Mouse (Mus musculus) bone marrow macrophage, adult 2 months (primary cell): ENCODE results near the gene Nhp2. TPM values are rescaled to one million over a fixed set of nuclear protein-coding genes. Genes with fewer than 3 reads are reported as not detected.

Experiments used
- H3K27ac ChIP-seq: 2 replicates; pipeline ENCODE4 v1.5.1; 2012; ENCODE audit warnings: low read depth, low read length; ENCODE audit not compliant: insufficient read depth
- H3K4me1 ChIP-seq: 2 replicates; pipeline ENCODE4 v1.6.1; 2012; ENCODE audit warnings: low read length; ENCODE audit not compliant: control insufficient read depth, insufficient read depth
- H3K4me3 ChIP-seq: 2 replicates; pipeline ENCODE4 v1.5.1; 2012; ENCODE audit warnings: mild to moderate bottlenecking, low read length, moderate library complexity; ENCODE audit not compliant: insufficient read depth
- CTCF ChIP-seq: IDR thresholded peaks from 2 replicates; pipeline ENCODE4 v1.5.1; 2012; ENCODE audit warnings: low read depth, mild to moderate bottlenecking, low read length, moderate library complexity
- POLR2A ChIP-seq: IDR thresholded peaks from 2 replicates; pipeline ENCODE4 v1.6.1; 2012; ENCODE audit warnings: mild to moderate bottlenecking, low read depth, low read length, borderline replicate concordance
- polyA plus RNA-seq: library from polyadenylated mRNA; stranded (reverse); fragments of >200 nt; gene quantifications from 2 replicates; pipeline ENCODE4 v1.2.4, GENCODE M21; 2012; ENCODE audit not compliant: missing spikeins, insufficient read depth, insufficient read length

Nhp2 gene
- polyA plus RNA-seq, 1 experiment: 38.8 TPM

DNA sequence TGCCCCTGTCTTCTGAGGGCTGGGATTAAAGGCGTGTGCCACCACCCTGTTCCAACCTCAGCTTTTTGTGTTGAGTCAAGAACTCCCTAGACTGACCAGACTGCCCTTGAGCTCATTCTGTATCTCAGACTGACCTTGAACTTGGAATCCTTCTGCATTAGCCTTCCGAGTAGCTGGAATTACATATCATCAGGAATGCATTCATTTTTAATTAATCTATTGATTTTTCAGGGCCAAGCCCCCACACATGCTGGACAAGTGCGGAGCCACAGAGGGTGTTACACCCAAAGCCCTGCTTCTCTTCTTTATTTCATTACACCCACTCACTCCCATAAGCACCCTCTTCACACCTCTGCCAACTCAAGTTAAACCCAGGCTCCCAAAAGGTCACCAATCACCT lies 14.2 kb downstream of the Nhp2 start:
- TF ChIP-seq POLR2A: no peak
- TF ChIP-seq CTCF: no peak
- Histone ChIP-seq H3K27ac (peak overlapping the region; percentile 11; the same call in 1 of the 2 replicates), H3K4me1 (peaks cover 52% of the 10 kb centered on the region), H3K4me3 (no peak overlapping the region)

DNA sequence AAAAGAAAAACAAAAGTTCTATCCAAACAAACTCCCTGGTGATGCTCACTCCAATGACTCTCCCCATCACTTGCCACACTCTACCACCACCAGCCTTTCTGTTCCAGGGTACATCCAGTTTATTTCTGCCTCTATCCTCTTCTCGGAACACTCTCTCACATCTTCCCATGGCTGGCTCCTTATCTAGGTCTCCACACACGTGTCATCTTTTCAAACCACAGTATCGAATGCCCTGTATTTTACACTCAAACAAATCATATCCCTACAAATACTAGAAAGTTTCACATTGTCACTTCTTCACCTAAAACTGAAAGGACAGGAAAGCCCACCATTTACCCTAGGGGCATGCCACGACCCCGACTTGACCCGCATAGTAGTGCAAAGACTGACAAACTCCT lies 15.6 kb downstream of the Nhp2 start:
- Histone ChIP-seq H3K27ac (peak overlapping the region; percentile 83), H3K4me3 (peak overlapping the region; percentile 90), H3K4me1 (peaks cover 53% of the 10 kb centered on the region)
- no peak for TF ChIP-seq POLR2A
- no peak for TF ChIP-seq CTCF

DNA sequence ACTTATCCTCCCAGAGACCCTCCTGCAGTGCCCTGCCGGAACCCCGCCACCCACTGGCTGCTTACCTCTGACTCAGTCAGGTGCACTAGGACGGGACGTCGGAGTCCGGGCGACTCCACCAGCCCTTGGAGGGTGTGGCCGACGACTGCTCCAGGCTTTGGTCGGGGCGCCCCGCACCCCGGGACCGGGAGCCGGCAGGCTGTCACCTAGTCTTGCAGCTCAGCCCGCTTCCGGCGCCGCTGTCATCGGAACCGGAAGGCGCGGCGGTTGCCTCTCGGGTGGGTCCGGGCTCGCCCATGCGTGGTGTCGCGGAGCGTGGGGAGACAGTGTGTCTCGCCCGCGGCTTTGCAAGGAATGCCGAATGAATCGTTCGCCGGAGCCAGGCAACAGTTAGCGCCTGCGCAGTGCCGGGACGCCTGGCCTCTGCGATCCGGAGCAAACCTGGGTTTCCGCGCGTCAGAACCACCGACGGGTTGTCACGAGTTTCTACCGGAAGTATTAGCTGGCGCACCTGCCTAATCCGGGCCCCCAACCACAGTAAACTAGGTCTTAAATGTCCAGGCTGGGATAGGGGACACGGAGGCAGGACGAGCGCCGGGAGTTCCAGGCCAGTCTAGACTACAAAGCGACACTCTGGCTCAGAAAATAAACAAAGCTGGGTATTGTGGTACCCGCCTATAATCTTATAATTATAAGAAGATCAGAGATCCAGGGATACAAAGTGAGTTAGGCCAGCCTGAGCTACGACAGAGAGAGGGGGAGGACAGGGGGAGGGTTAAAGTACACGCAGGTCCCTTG lies 16.2 kb downstream of the Nhp2 start, which contains the start of gene Rmnd5b:
TSS of gene Rmnd5b (minus strand) at position 372 of the 798 bp plus-strand sequence.
- Histone ChIP-seq H3K4me1 (peaks cover 53% of the 10 kb centered on the region), H3K27ac (peak within 1 kb of the TSS; percentile 83), H3K4me3 (peak within 1 kb of the TSS; percentile 90)
- no peak for TF ChIP-seq CTCF
- peak; percentile 32; the same call in 1 of the 2 replicates for TF ChIP-seq POLR2A

DNA sequence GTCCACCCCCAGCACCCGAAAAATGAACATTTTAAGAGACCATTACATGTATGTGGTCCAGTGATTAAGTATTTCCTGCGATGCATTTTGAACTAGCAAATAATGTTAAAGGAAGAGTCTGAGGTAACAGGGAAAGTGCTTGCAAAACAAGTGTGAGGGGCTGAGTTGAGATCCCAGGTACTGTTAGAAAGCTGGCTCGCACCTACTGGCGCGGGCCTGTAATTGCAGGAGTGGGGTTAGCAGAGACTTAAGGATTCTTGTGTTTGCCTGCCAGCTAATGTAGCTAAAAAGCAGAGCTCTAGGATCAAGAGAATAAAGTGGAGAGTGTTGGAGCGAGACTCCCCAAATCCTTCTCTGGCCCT lies 16.8 kb downstream of the Nhp2 start:
- Histone ChIP-seq H3K4me1 (peaks cover 52% of the 10 kb centered on the region), H3K27ac (peak overlapping the region; percentile 83), H3K4me3 (peak overlapping the region; percentile 90)
- no peak for TF ChIP-seq CTCF
- no peak for TF ChIP-seq POLR2A

DNA sequence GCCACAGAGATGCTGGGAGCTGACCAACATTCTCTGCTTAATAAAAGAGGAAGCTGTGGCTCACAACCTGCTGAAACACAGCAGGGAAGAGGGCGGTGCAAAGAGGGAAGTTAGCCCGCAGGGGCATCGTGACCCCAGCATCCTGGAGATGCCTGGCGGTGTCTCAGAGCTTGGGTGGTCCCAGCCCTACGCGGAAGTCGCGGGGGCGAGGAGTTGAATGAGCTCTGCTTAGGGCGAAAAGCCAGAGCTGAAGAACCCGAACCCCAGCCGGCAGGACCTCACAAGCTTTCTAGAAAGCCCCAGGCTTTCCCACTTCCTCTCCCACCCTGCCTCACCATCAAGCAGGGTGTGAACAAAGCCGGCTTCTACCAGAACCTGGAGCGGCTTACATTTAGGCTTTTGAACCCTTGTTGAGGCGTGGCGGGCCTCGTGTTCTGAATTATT lies 18.5 kb downstream of the Nhp2 start:
- Histone ChIP-seq H3K27ac (peak overlapping the region; percentile 89), H3K4me3 (peak overlapping the region; percentile 36), H3K4me1 (peaks cover 37% of the 10 kb centered on the region)
- no peak for TF ChIP-seq CTCF
- TF ChIP-seq POLR2A: no peak

DNA sequence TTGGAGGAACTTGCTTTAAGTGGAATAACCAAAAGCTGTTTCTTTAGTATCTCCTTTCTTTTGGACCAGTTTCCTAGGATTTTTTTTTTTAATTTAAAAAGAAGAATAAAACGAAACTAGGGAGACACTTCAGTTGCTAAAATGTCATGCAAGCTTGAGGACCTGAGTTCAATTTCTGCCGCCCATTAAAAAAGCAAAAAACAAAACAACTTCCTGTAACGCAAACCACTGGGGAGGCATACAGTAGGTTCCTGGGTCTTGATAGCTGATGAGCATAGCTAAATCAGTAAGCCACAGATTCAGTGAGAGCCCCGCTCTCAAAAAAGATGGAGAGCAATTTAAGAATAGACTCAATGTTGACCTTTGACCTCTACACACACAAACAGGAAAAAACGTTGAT lies 19.0 kb downstream of the Nhp2 start:
- peak overlapping the region; percentile 89 for H3K27ac ChIP-seq
- TF ChIP-seq CTCF (no peak), POLR2A (no peak)
- peaks cover 38% of the 10 kb centered on the region for H3K4me1 ChIP-seq
- peak overlapping the region; percentile 36 for H3K4me3 ChIP-seq

DNA sequence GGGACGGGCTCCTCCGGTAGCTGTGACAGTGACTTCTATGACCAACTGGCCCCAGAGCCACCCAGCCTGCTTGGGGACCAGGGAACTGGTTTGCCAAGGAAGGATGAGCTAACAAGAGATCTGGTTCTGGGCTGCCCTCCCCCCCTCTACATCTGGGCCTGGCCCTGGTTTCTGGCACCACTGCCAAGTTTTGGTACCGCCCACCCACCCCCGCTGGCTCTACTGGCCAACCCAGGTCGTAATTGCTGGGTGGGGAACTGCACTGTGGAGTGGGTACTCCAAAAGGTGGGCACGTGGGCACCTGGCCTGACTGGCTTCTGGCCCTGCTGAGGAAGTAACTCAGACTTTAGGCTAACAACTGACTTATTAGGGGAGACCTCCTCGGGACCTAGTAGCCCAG lies 21.2 kb downstream of the Nhp2 start:
- peaks cover 35% of the 10 kb centered on the region for H3K4me1 ChIP-seq
- H3K4me3 ChIP-seq: no peak overlapping the region
- no peak overlapping the region for H3K27ac ChIP-seq
- TF ChIP-seq POLR2A (no peak), CTCF (no peak)

DNA sequence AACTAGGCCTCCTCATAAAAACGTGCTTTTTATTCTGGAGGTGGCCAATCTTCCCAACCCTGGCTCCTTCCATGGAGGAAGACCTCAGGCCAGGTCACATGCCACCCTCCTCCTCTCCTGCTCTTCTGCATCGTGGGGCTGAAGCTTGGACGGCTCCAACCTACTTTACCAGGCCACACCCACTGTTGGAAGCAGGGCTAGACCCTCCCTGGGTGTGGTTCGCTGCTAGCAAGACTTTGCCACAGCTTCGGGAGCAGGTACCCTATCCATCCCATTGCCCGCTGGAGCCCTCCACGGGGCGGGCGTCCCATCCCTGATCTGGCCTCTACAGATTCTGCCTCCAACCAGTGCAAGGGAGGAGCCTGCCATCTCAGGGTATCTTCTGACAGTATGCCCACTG lies 23.7 kb downstream of the Nhp2 start:
- Histone ChIP-seq H3K4me3 (no peak overlapping the region), H3K27ac (no peak overlapping the region), H3K4me1 (peaks cover 23% of the 10 kb centered on the region)
- no peak for TF ChIP-seq POLR2A
- no peak for TF ChIP-seq CTCF

DNA sequence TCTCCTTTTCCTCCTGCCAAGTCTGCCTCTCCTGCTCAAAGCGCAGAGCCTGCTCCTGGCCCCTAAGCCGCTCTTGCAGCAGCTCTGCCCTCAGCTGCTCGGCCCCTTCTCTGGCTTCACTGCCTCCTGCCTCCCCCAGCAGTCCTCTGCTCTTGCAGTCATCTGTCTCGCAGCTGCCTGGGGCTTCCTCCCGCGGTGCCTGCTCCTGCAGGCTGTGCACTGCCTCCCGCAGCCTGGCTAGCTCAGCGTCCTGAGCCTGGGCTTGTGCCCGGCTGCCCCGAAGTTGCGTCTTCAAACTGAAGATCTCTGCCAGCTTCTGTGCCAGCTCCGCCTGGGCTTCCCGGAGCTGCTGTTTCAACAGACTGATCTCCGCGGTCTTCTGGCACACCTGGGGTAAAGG lies 24.2 kb downstream of the Nhp2 start:
- H3K4me3 ChIP-seq: peak overlapping the region; percentile 23
- H3K27ac ChIP-seq: peak overlapping the region; percentile 67
- TF ChIP-seq CTCF: no peak
- TF ChIP-seq POLR2A: no peak
- peaks cover 18% of the 10 kb centered on the region for H3K4me1 ChIP-seq

DNA sequence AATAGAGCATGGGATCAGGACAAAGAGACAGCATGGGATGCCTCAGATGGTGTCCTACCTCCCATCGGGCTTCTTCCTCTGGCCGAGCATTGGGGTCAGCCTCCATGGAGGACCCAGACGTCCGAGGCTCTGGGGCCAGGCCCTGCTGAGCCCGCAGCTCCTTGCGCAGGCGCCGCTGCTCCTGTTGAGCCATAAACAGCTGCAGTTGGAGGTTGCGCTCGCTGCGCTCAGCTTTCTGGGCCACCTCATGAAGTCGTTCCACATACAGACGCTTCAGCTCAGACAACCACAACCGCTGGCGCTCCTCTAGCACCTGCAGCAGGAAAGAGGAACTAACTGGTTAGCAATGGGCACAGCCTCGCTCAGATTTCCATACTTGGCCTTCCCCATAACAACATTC lies 24.7 kb downstream of the Nhp2 start:
- Histone ChIP-seq H3K27ac (peak overlapping the region; percentile 67), H3K4me3 (peak overlapping the region; percentile 23), H3K4me1 (peaks cover 17% of the 10 kb centered on the region)
- no peak for TF ChIP-seq POLR2A
- no peak for TF ChIP-seq CTCF

DNA sequence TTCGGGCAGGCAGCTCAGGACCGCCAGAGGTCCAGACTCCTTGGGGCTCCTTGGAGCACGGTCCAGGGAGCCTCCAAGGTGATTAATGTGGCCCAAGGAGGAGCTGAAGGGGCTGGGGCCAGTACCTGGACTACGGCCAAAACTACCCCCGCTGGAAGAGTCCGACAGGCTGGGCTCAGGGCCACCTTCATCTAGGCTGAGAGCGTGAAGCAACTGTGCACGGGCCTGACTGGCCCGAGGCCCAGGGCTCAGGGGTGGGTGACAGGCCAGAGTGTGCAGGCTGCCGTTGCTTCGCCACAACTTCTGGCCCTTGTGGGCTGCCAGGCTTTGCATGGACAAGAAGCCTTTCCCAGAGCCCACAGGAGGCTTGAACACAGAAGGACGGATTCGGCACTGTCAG lies 25.8 kb downstream of the Nhp2 start:
- Histone ChIP-seq H3K27ac (no peak overlapping the region), H3K4me1 (peaks cover 20% of the 10 kb centered on the region), H3K4me3 (no peak overlapping the region)
- TF ChIP-seq CTCF (no peak), POLR2A (no peak)

DNA sequence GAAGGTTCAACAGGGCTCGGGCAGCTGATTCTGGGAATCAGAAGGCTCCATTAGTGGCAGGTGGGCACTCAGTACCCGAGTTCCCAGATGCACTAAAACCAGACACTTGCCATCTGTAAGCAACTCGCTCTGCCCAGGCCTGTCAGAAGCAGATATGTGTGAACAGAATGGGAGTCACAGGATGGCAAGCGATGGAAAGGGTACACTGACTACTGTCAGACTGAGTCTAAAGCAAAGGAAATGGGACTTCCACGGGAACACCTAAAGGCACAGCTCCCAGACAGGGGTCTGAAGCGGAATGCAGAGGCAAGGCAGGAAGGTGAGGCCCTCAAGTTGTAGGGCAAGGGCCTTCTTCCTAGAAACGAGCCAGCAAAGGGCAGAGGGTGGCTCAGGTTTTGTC lies 26.7 kb downstream of the Nhp2 start:
- Histone ChIP-seq H3K4me3 (no peak overlapping the region), H3K27ac (no peak overlapping the region), H3K4me1 (peaks cover 20% of the 10 kb centered on the region)
- TF ChIP-seq POLR2A (no peak), CTCF (no peak)
